Mouse (Mus musculus) mesoderm, embryonic 11.5 days (tissue): Measurements from ENCODE around the gene Gm572.

ENCODE experiments used
- DNase-seq: peaks from one replicate; pipeline ENCODE4 v3.0.0-alpha.2; 2012; ENCODE audit warnings: low read depth, low spot score

Gene Gm572

DNA sequence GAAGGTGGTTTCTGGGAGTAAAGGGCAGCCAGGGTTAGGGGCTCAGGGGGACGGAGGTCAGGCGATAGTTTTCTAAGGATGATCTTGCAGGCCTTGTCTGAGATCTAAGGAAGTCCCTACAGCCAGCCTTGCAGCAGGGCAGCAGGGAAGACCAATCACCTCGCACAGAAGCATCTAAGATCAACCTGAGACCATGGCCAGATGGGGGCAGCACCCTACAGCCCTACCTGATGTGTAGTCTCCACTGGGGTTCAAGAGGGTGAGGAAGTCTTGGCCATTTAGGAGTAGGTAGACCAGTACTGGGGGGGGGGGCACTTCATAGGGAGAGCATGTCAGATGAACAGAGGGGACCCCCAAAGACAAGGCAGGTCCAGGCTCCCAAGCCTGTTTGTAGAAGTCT is 72.3 kb downstream of the Gm572 start:
- DNase-seq: no peak
